Mouse (Mus musculus) kidney, adult 2 months (tissue): ENCODE measurements around the gene Igsf21.

Experiments
- CTCF ChIP-seq: fragments of 200-500 bp; conservative IDR thresholded peaks from 2 replicates; pipeline ENCODE4 v1.5.1; 2011; ENCODE audit warnings: low read depth, mild to moderate bottlenecking, control low read depth, low read length, moderate library complexity, mixed read lengths; ENCODE audit not compliant: insufficient read depth, insufficient read length
- POLR2A ChIP-seq: fragments of 200-500 bp; IDR thresholded peaks from one replicate; pipeline ENCODE4 v1.6.1; 2011; ENCODE audit warnings: low read depth, low read length, control low read depth

DNA sequence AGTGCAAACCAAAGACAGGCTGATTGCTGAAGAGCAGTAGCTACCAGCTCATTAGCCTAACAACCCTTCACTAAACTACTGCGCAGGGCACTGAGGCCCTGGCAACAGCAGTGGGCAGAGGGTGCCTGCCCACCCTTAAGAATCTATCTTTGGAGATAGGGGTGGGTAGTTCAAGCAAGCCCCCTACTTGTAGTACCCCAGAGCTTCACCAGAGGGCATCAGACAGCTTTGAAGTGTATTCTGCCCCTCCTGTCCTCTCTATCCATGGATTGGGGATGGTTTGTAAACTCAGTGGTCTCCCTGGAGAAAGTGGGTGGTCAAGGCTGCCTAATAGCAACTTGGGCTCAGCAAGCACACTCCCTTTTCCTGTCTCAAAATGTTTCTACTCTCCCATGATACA, 146.4 kb downstream of the Igsf21 start:
- TF ChIP-seq POLR2A (no peak), CTCF (peak; percentile 32)
